In genomic region chr8:46470792-46471781, GRCm38 (mm10) we compare ENCODE assay signal across 7 mouse cellular contexts. TPM values are rescaled to one million over a fixed set of nuclear protein-coding genes. Genes with fewer than 3 reads are reported as not detected.
DNase-seq lines count a peak whose midpoint lies in the region; ATAC-seq and TF ChIP-seq lines count a peak whose summit lies in the region.

Gene Acsl1 (plus strand): TSS chr8:46471037.

- no peak for TF ChIP-seq CTCF in spleen, adult 2 months (IDR thresholded peaks at IDR 0.05; ENCODE audit: extremely low read depth, insufficient read depth, insufficient read length, insufficient replicate concordance)

- peak; percentile 20; the same call in 1 of the 2 replicates for TF ChIP-seq POLR2A in spleen, adult 2 months (IDR thresholded peaks at IDR 0.05; ENCODE audit: low read depth, low read length)

- peak within 1 kb of the TSS; percentile 83 for H3K27ac ChIP-seq in embryonic facial prominence, embryonic 10.5 days (replicated peaks)
- peak within 1 kb of the TSS; percentile 83 for H3K27ac ChIP-seq in limb, embryonic 10.5 days
- H3K27ac ChIP-seq in midbrain, embryonic 13.5 days, result peak within 1 kb of the TSS; percentile 83
- peak within 1 kb of the TSS; percentile 69 for H3K27ac ChIP-seq in spleen, adult 2 months (ENCODE audit: insufficient read depth, low read length)

- peak; percentile 83 for ATAC-seq in granulocyte monocyte progenitor cell, adult 5-6 weeks (replicated peaks; ENCODE audit: poor library complexity, severe bottlenecking)
- peak; percentile 94 for ATAC-seq in midbrain, embryonic 13.5 days

- WGBS in embryonic facial prominence, embryonic 10.5 days, result under 1% methylated on average over 103 of the region's 106 CpGs
- WGBS in limb, embryonic 10.5 days, result under 1% methylated on average over 101 of the region's 106 CpGs
- WGBS in midbrain, embryonic 13.5 days, result under 1% methylated on average over 64 of the region's 106 CpGs
- under 1% methylated on average over 88 of the region's 106 CpGs for WGBS in spleen, adult 2 months

- no peaks in the 10 kb centered on the region for H3K36me3 ChIP-seq in embryonic facial prominence, embryonic 10.5 days (replicated peaks)
- H3K36me3 ChIP-seq in limb, embryonic 10.5 days, result no peaks in the 10 kb centered on the region
- H3K36me3 ChIP-seq in midbrain, embryonic 13.5 days, result no peaks in the 10 kb centered on the region
- no peaks in the 10 kb centered on the region for H3K36me3 ChIP-seq in spleen, adult 2 months (ENCODE audit: control insufficient read depth, insufficient read depth, low read length)

- peak within 1 kb of the TSS; percentile 87 for H3K4me2 ChIP-seq in midbrain, embryonic 13.5 days (replicated peaks)

- H3K9me3 ChIP-seq in embryonic facial prominence, embryonic 10.5 days, result no peaks in the 10 kb centered on the region
- H3K9me3 ChIP-seq in limb, embryonic 10.5 days (replicated peaks), result no peaks in the 10 kb centered on the region
- H3K9me3 ChIP-seq in midbrain, embryonic 13.5 days, result no peaks in the 10 kb centered on the region

- H3K27me3 ChIP-seq in embryonic facial prominence, embryonic 10.5 days (replicated peaks; ENCODE audit: low read depth, poor library complexity, severe bottlenecking), result peaks cover 17% of the 10 kb centered on the region
- peaks cover 11% of the 10 kb centered on the region for H3K27me3 ChIP-seq in limb, embryonic 10.5 days (ENCODE audit: low read depth, poor library complexity, severe bottlenecking)
- H3K27me3 ChIP-seq in midbrain, embryonic 13.5 days, result peaks cover 10% of the 10 kb centered on the region
- H3K27me3 ChIP-seq in spleen, adult 2 months (ENCODE audit: control insufficient read depth, insufficient read depth, low read length), result no peaks in the 10 kb centered on the region

- DNase-seq in adrenal gland, postnatal 14 days, result peak; percentile 100
- peak; percentile 99 for DNase-seq in embryonic facial prominence, embryonic 10.5 days (ENCODE audit: low spot score)
- peak; percentile 99 for DNase-seq in kidney, adult 11 months
- DNase-seq in limb, embryonic 10.5 days (ENCODE audit: low spot score), result peak; percentile 98
- peak; percentile 94 to 100 for DNase-seq in spleen, adult 2 months (ENCODE audit: low read depth in 1 of 2, low spot score in 2 of 2)

- peak within 1 kb of the TSS; percentile 86 for H3K9ac ChIP-seq in midbrain, embryonic 13.5 days (replicated peaks)

- H3K4me3 ChIP-seq in embryonic facial prominence, embryonic 10.5 days, result peak within 1 kb of the TSS; percentile 93
- peak within 1 kb of the TSS; percentile 91 for H3K4me3 ChIP-seq in limb, embryonic 10.5 days
- peak within 1 kb of the TSS; percentile 86 for H3K4me3 ChIP-seq in midbrain, embryonic 13.5 days (replicated peaks)
- peak within 1 kb of the TSS; percentile 93 for H3K4me3 ChIP-seq in spleen, adult 2 months (ENCODE audit: extremely low read depth, insufficient read depth, insufficient read length)

- H3K4me1 ChIP-seq in embryonic facial prominence, embryonic 10.5 days, result peaks cover 7% of the 10 kb centered on the region; the same call in 1 of the 2 replicates
- H3K4me1 ChIP-seq in limb, embryonic 10.5 days, result peaks cover 10% of the 10 kb centered on the region
- H3K4me1 ChIP-seq in midbrain, embryonic 13.5 days (replicated peaks), result peaks cover 11% of the 10 kb centered on the region
- H3K4me1 ChIP-seq in spleen, adult 2 months (ENCODE audit: control insufficient read depth, insufficient read depth, insufficient read length), result no peaks in the 10 kb centered on the region; the same call in 1 of the 2 replicates

RNA-seq across cellular contexts. Expression of gene Acsl1, which starts in this region (rescaled TPM):
- total RNA-seq in adrenal gland, postnatal 14 days (2021), result 631 and 851 TPM in 2 replicates
- polyA plus RNA-seq in embryonic facial prominence, embryonic 10.5 days (2016; fragmentation: Nextera tagmentation; extraction: Ambion mirVana), result 8.0 and 8.7 TPM in 2 replicates
- total RNA-seq in granulocyte monocyte progenitor cell, adult 5-6 weeks (2014; fragmentation: Nextera tagmentation), result 55.7 and 60.2 TPM in 2 replicates
- total RNA-seq in granulocyte monocyte progenitor cell, adult 5-6 weeks (2017), result 75.4 and 121 TPM in 2 replicates
- polyA plus RNA-seq in limb, embryonic 10.5 days (2016; fragmentation: Nextera tagmentation; extraction: Ambion mirVana), result 5.8 and 7.0 TPM in 2 replicates
- 10.9 and 11.2 TPM in 2 replicates for polyA plus RNA-seq in midbrain, embryonic 13.5 days (2015; fragmentation: Nextera tagmentation; extraction: Ambion mirVana)
- 11.3 and 13.2 TPM in 2 replicates for polyA plus RNA-seq in spleen, adult 2 months (2012; rRNA removed)

Comparison
In these comparisons a context has a peak if more than half of its experiments do, and no peak if none do; other contexts are left out.
1. Peak in every context shown above with its lines: DNase-seq, ATAC-seq, H3K4me3 ChIP-seq and H3K27ac ChIP-seq.